Mouse (Mus musculus): ENCODE data around the gene Enkd1.

GRCm38 (mm10) chr8:105700966-105701824 lies 6.8 kb downstream of the Enkd1 start, which contains the start of the genes Acd and Pard6a:
- no peak for TF ChIP-seq CTCF (IDR thresholded peaks at IDR 0.05; ENCODE audit: control insufficient read depth, insufficient read depth, insufficient replicate concordance, low read depth, low read length)
- TF ChIP-seq POLR2A (IDR thresholded peaks at IDR 0.05; ENCODE audit: control insufficient read depth, low read depth, low read length), result peak; percentile 76
